Mouse (Mus musculus) CH12F3 (cell line): Measurements from ENCODE around the gene Arpc1b.
"Not testable (repeated sequence)": the region's sequence is repeated elsewhere in the genome, so short reads cannot be mapped to it uniquely, and the experiment has no call there.

Experiments
- in situ Hi-C: fragments of 300-500 bp; cut with MboI; formaldehyde crosslinking; loops from 2 replicates; pipeline ENCODE4 v1.14.3; 2020; ENCODE audit warnings: low sequenced_read_pairs

Gene Arpc1b

DNA sequence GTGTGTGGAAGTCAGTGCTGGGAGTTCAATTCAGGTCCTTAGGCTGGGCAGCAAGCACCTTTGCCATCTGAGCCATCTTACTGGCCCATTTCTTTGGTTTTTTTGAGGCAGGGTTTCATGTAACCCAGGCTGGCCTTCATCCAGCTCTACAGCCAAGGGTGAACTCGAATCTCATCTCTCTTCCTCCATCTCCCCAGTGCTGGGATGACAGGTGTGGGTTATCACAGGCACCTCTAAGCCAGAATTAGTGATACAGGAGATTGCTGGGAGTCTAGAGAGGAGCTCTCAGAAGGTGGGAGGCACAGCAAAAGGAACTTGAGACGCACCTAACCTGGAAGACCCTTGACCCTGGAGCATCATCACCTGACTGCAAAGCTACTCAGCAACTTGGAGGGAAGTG lies 599 bp upstream of the Arpc1b start:
- in situ Hi-C loops, result no loop called here

DNA sequence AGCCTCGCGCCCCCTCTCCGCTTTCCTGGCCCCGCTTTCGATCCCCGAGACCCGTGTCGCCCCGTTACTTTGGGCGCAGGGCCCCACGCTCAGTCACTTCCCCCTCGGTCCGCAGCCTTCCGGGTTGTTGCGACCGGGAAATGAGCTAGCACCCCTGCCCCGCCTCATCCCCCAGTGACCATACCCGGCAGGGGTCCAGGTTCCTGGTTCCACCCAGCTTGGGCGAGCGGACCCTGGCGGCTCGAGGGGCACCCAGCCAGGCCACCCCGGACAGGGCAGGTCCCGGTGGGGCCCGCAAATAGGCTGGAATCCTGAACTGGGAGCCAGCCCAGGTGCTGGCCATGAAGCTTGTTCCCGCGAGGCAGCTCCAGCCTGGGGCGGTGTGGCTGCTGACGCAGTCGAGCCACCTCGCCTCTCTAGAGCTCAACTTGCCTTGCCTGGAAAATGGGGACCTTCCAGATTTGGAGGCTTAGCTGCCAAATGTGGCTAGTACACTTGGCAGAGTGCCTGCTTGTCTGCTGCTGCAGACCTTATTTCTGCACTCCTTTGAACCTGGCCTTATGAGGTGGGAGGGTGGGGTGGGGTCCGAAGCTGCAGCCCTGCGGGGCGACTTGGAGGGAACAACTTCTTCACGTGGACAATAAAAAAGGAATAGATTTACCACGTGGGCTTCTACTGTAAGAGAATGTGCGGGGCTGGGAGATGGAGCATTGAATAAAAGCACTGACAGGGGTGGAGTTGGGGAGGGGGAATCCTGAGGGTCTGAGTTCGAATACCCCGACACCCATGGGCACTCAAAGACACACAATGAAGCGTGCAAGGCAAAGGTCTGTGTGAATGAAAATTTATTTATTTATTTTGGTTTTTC lies 825 bp downstream of the Arpc1b start:
- in situ Hi-C loops, result no loop called here

DNA sequence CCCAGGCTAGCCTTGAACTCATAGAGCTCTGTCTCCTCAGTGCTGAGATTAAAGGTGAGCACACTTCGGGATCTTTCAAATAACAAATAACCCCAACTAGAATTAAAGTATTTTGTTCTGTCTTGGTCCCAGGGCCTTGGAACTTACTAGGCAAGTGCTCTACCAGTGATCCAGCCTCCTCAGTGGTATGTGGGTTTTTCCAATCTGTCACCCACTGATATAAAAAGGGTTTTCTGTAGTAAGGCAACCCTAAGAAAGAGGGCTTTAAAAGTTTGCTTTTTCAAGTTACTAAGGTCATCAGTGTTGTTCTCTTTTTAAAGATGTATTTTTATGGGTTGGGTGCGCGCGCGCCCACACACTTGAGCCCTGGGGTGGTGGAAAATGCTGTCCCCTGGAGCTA lies 1.7 kb downstream of the Arpc1b start:
- in situ Hi-C loops, result no loop called here

DNA sequence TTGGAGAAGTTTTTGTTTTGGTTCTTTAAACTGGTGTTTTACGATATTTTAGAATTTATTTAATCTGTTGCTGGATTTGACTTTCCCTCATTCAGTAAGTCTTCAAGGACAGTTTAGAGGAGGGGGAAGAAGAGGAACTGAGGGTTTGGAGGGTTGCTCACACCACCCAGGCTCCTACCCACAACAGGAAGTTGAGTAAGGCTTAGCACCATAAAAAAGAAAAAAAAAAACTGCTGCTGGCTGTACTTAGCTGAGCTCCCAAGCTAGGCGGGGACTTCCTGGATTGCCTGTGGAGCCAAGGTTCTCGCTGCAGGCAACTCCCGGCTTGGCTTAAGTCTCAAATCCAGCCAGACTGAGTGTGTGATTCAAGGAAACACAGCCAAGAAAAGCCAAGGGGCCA lies 2.3 kb downstream of the Arpc1b start:
- in situ Hi-C loops, result no loop called here

DNA sequence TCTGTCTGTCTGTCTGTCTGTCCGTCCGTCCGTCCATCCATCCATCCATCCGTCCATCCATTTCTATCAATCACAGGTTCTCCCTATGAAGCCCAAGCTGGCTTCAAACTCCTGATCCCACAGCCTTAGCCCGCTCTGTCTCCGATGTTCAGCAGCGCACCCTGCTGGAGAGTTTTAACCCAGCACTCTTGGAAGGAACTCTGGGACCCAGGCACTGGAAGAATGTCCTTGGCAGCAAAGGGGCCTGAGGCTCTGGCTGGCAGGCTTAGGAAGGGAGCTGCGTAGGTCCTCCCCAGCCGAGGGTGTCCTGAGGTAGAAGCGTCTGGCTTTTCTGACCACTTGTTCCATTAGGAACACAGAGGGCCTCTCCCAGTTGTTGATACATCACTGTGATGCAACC lies 2.9 kb downstream of the Arpc1b start:
- in situ Hi-C loops, result no loop called here

DNA sequence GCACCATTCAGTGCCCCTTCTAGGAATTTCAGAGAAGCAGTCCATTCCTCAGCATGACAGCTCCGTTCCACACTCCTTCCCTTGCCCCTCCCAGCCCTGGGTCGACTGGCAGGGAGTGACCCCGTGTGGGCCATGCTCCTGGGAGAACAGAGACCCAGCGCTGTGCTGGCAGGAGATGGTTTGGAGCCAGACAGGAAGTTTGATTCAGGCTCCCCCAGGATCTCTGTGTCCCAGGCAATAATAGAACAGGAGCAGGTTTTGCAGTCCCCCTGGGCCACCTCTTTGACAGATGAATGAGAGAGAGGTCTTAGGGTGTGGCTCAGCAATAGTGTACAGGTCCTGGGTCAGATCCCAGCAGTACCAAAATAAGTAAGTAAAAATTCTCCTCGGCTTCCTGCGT lies 4.0 kb downstream of the Arpc1b start:
- in situ Hi-C loops, result no loop called here

DNA sequence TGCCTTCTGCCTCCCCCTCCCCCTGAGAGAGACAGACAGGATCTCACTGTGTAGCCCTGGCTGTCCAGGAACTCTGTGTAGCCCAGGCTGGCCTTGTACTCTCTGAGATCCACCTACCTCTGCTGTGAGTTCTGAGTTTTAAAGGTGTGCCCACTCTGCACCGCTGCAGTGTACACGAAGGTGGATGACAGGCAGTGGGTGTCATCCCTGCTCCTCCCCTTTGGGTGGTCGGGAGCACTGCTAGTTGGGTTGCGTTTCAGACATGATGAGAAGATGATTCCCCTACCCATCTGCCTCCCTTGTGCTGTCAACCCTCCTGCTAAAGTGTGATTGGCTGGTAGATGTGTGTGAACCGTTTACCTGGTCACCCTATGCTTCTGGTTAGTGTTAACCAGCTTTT lies 4.4 kb downstream of the Arpc1b start:
- in situ Hi-C loops, result no loop called here

DNA sequence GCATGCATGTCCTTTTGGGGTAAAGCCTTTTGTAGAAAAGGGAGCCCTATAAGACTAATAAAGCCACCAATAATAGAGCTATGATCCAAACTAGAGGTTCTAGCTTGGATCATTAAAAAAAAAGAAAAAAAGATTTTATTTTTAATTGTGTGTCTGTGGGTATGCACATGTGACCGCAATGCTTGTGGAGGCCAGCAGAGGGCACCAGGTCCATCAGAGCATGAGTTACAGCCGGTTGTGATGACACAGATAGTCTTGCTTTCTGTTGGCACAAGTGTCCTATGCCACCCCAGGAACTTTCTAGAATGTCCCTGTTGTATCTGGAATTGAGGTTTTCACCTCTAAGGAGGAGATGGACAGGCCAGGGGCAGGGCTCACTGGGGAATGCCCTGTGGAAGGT lies 5.4 kb downstream of the Arpc1b start:
- in situ Hi-C loops, result no loop called here

DNA sequence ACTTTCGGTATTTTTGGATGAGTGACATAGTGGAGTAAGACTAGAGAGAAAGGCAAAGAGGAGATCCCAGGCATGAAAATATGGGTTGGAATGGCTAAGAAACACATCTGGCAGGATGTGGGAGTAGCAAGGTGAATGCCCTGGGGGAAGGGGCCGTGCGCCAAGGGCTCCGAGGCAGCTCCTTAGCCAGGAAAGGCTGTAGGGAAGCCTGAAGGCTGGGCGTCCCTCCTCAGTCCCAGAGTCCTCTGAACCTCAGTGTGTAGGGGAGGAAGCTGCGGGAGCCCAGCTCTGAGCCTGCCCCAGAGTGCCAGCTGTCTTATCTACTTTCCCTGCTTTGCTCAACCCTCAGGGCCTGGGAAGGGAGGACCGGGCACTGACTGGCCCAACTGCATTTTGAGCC lies 6.9 kb downstream of the Arpc1b start:
- in situ Hi-C loops, result no loop called here

DNA sequence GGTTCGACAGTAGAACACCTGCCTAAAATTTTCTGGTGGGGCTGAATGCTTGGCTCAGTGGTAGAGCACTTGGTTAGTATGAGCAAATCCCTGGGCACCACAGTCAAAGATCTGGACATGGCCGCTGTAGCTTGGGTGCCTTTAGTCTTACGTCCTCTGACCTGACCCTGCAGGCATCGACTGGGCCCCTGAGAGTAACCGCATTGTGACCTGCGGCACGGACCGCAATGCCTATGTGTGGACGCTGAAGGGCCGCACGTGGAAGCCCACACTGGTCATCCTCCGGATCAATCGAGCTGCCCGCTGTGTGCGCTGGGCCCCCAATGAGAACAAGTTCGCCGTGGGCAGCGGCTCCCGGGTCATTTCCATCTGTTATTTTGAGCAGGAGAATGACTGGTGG lies 9.4 kb downstream of the Arpc1b start:
- in situ Hi-C loops, result no loop called here

DNA sequence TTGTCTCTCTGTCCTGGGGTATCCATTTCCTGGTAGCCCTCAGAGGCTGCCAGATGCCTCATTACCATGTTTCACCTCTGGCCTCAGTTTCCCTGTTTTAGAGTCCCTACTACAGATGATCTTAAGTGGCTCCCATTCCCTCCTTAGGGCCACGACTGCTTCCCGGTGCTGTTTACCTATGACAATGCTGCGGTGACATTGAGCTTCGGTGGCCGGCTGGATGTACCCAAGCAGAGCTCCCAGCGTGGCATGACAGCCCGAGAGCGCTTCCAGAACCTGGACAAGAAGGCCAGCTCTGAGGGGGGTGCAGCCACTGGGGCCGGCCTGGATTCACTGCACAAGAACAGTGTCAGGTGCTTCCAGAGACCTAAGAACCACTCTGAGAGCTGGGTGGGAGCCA lies 12.6 kb downstream of the Arpc1b start:
- in situ Hi-C loops, result no loop called here

DNA sequence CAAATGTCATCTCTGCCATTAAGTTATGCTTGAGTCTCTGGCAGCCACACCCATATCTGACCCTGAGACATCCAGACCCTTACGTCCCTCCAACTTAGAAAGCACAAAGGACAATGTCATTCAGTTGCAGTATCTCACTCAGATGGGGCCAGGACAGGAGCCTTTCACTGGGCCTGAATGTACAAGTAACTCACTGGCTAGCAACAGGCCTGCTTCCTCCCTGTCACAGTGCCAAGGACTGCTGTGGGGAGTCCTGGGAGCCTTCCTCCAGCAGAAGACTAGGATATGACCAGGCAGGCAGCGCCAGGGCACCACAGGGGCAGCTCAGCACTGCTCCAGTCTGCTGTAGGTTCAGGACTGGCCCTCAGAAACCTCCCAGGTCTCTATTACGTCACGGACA lies 15.1 kb downstream of the Arpc1b start:
- in situ Hi-C loops, result no loop called here

DNA sequence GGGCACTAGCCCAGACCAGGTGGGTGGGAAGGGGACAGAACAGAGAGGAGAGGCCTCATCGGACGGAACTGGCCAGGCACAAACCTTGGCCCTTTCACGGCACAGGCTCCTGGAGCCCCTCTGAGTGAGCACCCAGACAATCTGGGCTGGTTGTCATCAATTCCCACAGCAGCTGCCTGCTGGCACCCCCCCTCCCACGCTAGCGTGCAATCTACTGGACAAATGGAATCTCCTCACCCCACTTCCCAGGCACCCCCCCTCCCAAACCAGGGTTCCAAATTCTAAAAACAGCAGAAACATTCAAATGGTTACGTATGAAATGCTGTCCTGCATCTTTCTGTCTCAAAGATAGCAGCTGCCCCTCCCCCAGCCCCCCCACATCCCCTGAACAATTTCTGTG lies 15.8 kb downstream of the Arpc1b start:
- in situ Hi-C loops, result not testable (repeated sequence)

DNA sequence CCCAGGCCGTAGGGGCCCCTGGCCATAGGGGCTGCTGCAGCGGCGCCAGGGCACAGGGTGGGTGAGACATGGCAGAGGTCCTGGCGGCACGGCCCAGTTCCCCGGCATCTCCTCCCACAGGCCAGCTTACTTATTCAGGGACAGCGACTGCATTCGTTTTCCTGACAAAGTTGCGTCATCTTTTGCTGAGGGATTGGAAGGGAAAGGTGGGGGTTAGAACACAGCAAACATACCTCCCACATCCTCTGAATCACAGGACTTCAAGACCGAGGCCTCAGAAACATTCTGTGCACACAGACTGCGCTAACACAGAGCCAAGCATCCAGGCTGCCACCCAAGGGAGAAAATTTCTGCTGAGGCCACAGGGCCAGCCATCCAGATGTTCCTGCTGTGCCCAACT lies 16.2 kb downstream of the Arpc1b start:
- in situ Hi-C loops, result no loop called here

DNA sequence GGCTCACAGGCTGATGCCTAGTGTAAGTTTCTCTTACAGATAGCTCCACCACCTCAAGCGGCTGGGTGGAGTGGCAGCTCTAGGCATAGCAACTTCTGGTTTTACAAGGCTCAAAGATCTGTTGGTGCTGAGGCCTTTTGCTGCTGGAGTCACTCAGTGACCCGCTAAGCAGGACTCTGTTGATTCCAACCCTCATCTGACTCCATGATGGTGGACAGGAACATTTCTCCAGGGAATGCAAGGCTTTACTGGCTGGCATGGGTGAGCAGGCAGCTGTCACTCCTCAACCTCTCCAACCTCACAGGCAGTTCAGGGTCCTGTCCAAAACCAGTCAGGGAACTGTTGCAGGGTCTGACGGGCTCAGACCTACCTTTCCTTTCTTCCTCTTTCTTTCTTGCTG lies 17.0 kb downstream of the Arpc1b start:
- in situ Hi-C loops, result no loop called here

DNA sequence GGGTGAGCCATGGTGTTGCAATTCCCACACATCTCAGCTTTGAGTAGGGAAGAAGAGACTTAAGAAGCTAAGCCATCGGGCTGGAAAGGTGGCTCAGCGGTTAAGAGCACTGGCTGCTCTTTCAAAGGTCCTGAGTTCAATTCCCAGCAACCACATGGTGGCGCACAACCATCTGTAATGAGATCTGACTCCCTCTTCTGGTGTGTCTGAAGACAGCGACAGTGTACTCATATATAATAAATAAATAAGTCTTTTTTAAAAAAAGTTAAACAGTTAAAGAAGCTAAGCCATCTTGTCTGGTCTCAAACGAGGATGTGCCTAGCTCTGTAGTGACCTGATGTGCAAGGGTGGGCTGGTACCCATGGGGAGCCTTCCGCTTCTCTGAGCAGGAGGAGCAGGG lies 19.3 kb downstream of the Arpc1b start:
- in situ Hi-C loops, result not testable (repeated sequence)

DNA sequence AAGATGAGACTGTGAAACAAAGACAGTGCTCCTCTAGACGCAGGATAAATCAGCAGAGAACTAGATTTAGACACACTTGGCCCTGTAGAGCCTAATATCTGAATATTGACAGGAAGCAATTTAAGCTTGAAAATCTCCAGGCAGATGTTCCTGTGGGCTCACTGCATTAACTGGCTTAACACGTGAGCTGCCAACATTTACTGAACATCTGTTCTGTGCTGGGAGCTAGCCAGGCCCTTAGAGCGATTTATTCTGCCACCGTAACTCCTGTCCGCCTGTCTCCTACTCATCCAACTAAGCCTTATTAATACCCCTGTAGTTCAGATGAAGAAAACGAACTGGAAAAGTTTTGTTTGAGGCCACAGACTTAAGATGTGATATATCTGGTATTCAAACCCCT lies 24.8 kb downstream of the Arpc1b start:
- in situ Hi-C loops, result no loop called here

DNA sequence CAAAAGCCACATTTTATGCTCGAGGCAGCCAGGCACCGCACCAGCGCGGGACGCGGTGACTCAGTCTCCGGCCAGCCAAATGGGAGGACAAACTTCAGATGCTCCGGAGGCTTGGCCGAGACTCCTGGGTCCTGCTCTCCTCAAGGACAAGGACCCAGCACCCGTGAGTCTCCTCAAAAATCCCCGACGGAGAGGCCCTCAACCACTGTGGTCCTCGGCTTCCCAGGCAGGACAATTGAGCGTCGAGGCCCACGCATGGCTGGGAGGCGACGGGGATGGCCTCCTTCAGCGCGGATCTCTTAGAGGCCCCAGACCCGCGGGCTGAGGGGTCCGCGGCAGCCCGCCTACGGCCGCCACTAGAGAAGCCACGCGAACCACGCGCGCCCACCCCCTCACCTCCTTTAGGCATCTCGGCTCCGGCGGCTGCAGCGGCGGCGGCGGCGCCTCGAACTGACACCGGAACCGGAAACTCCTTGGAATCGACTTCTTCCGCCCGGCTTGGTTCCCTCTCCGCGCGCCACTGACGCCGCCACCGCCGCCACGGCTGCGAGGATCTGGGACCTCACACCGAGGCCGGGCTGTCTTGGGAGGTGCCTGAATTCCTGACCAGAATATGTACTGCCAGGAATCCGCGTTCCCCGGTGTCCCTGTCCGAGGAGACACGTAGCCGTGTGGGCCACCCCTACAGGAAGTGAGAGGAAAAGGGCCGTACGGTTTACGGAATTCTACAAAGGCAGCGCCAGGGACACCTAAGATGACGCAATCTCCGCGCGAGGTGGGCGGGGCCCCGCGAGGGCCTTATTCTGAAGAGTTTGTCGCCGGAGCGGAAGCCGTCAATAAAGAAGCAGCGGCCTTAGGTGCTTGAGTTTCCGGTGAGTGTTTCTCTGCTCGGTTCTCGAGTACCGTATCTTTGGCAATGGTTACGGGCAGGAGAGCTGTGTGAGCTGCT lies 25.8 kb downstream of the Arpc1b start, which contains the start of the genes Pdap1 and Bud31:
Gene Pdap1, minus strand, starts transcription at position 668 of the 949 bp plus-strand sequence.
Gene Bud31, plus strand, starts transcription at position 792 of the 949 bp plus-strand sequence.
- in situ Hi-C loops, result no loop called here

DNA sequence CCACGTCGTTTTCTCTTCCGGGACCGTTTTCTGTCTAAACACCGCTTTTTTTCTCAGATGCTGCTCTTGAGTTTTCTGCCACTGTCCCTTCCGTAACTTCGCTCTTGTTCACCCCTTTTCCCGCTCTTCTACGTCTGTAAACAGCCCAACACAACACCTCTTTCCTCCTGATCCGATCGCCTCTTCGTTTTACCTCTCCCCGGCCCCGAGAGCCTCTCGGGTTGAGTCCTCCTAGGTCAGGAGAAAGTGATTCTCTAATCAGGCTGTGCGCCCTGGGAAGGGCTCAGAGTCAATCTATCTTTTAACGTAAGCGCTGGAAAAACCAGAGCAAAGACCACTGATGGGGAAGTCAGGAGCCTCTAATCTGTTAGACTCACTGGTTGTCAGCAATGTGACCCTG lies 26.6 kb downstream of the Arpc1b start:
- in situ Hi-C loops, result no loop called here

DNA sequence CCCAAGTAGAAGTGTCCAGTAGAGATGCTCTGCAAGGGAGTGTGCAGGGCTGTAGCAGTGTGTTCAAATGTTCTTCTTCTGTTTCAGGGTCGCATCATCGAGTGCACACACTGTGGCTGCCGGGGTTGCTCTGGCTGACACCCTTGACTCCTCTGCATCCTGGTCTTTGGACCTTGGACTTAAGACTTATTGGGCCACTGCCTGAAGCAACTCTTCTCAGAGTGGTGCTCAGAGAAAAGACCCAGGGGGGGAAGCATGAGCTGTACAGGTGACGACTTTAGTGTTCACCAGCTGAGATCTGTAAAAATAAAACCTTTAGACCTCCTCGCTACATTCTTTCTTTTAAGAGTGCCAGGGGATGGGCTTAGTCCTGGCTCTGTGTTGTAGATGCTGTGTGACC lies 33.7 kb downstream of the Arpc1b start:
- in situ Hi-C loops, result no loop called here

DNA sequence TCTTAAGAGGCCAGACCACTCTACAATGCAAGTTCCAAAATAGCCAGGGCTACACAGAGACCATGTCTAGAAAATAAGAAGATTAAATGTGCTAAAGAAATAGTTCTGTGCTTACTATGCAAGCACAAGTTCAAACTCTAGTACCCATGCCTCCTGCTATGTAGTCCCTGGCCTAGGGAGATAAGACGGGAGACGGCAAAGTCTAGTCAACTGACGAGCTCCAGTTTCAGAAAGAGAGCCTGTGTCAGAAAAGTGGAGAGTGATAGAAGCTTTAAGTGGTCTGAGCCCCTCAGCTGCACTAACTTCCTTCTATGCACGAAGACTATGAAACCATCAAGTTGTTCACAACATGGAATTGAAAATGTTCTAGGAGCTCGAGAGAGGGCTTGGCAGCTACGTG lies 35.3 kb downstream of the Arpc1b start:
- in situ Hi-C loops, result no loop called here

DNA sequence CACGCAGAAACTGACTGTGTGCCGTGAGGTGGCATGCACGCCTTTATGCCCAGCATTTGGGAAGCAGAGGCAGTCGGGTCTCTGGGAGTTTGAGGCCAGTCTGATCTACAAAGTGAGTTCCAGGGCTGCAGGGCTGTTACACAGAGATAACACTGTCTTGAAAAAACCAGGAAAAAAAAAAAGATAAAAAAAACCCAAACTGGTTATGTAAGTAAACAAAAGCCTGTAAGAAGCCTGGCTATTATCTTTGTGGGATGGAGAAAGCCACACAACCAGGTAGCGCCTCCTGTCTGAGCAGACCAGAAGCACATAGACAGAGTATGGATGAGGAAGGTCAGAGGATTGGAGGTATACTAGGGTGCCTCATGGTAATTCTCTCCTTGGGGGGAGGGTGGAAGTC lies 38.7 kb downstream of the Arpc1b start:
- in situ Hi-C loops, result no loop called here
